Mouse (Mus musculus) cerebellum, postnatal 14 days (tissue): ENCODE measurements around the gene Zfand3.
A peak's percentile ranks its signal among the peaks of the same experiment; 100 is the strongest.

Experiments
- DNase-seq, 2 experiments: peaks; one replicate each; pipeline ENCODE4 v3.0.0; 2021; ENCODE audit warnings: mixed read lengths in 2 of 2

Zfand3 gene

DNA sequence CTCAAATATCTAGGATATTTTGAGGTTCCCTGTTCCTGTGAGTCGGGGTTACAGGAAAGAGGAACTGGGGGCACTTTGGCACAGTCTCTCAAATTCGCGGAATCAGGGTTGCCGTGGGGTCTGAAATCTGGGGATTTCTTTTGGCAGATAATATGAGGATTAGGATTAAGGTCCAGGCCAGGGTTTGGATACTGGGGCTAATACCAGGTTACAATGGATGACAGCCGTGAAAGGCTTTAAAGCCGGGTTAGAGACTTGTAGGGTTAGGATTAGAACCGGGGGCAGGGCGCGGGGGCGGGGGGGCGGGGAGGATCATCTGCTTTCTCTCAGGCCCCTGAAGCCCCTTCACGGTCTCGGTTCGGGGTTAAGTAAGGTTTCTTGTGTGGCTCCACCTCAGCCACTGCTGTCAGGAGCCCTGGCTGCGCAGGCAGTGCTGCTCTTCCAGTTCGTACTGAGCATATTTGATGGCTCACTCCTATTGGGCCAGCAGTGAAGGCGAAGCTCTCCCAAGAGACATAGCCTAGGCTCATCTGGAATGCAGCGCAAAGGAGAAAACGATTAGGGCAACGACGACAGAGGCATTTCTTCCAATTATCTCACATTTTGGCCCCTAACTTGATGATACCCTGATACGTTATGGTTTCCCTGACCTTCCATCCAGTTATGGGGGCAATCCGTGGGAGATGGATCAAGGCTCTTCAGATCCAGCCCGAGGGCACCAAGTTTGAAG, 5.8 kb upstream of the Zfand3 start:
- DNase-seq = no peak

GRCm38 (mm10) chr17:30005103-30005443, 540 bp downstream of the Zfand3 start:
- no peak for DNase-seq

- DNase-seq = peak; percentile 57 to 61
These were observed 963 bp downstream of the Zfand3 start for GRCm38 (mm10) chr17:30005451-30005941.

DNA sequence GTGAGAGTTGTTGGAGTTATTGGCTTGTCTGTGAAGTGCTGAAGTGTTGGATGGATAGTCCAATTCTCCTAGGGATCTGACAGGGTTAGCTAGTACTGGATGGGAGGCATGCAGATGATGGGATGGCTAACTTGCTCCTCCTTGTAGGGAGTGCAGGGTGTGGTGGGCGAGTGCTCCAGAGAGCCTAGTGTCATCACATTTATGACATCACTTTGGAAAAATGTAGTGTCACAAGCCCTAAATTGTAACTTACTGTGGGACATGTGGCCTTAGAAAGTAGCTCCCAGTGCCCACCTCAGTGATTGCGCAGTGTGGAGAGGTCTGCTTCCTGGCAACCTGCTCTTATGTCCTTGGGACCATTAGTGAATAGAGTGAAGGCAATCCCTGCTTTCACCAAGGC, 2.3 kb downstream of the Zfand3 start:
- DNase-seq = no peak

GRCm38 (mm10) chr17:30007883-30008282, 3.4 kb downstream of the Zfand3 start:
- DNase-seq = no peak

GRCm38 (mm10) chr17:30008392-30008791, 3.9 kb downstream of the Zfand3 start:
- DNase-seq = no peak

GRCm38 (mm10) chr17:30014660-30015059, 10.1 kb downstream of the Zfand3 start:
- no peak for DNase-seq

DNA sequence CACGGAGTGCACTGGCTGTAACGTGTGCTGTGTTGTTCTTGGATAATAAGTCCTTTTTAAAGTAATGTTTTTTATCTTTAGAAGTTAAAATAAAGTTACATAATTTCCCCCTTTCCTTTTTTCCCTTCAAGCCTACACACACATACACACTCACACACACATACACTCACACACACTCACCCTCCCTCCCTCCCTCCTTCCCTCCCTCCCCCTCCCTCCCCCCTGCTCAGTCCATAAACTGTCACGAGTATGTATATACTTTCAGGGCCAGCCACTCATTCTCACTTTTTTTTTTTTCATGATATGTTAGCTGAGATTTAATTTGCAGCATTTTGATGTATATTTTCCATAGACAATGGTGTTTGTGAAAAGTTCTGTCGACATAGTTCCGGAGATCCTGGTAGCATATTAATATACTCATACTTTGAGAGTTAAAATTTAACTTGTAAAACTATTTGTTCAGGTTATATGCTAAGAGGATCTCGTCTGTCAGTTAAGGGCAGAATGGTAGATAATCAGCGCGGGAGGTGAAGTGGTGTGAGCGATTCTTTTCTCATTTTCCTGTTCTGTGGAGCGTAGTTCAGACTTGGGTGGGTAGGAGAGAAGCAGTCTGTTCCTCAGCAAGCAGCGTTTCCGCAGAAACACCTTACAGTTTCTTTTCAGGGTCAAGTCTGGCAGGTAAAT, 14.5 kb downstream of the Zfand3 start:
- DNase-seq = no peak

DNA sequence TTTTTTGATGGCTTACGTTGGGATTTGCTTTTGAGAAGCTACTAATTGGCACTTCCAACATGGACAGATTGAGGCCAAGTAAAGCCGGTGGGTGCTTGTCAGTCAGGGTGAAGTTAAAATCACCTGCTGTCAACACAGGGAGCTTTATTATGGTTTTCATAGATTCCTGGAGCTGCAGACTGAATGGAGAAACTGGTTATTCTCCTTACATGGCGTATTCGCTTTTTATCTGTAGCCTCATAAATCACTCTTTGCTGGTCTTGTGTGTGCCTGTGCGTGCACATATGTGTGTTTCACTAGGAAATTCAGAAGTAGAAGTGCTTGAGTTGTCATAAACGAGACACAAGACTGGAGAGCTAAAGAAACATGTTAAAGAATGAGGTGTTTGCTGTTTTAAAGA, 15.4 kb downstream of the Zfand3 start:
- no peak for DNase-seq

DNA sequence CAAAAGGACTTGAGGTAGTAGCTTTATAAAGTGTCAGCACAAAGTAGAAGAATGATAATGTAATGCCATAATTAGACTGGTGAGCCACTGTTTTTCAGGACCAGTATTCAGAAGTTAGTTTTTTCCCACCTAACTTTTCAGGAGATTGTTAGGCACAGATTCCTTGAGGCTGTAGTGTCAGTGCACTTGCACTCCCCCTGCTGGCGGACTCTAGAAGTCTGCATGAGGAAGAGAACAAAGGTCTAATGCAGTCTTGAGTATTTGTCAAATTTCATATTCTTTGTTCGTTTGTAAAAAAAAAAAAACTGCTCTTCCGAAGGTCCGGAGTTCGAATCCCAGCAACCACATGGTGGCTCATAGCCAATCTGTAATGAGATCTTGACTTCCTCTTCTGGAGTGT, 20.1 kb downstream of the Zfand3 start:
- DNase-seq = peak; percentile 87 to 88

GRCm38 (mm10) chr17:30026617-30027016, 22.1 kb downstream of the Zfand3 start:
- DNase-seq = peak; percentile 67 to 75

GRCm38 (mm10) chr17:30027343-30028029, 23.0 kb downstream of the Zfand3 start:
- DNase-seq = peak; percentile 34 to 39

- DNase-seq = no peak
These were observed 25.2 kb downstream of the Zfand3 start for GRCm38 (mm10) chr17:30029633-30030226.

GRCm38 (mm10) chr17:30032796-30033195, 28.3 kb downstream of the Zfand3 start:
- peak; percentile 30 to 60 for DNase-seq

DNA sequence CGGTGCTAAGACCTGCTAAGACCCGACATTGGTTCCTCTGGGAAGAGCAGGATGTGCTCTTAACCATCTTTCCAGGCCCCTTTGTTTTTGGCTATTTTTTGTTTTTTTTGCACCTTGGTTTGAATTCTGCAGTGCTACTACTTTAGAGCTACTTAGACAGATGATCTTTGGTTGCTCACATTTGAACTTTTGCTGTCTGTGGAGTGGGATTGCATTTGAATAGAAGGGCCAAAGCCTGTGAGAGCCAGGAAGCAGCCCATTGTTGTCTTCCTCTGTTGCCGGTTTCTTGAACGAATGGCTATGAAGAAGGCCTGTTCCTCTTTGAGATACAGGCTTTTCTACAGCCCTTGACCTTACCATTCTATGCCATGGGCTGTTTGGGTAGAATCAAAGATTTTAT, 29.5 kb downstream of the Zfand3 start:
- no peak for DNase-seq

DNA sequence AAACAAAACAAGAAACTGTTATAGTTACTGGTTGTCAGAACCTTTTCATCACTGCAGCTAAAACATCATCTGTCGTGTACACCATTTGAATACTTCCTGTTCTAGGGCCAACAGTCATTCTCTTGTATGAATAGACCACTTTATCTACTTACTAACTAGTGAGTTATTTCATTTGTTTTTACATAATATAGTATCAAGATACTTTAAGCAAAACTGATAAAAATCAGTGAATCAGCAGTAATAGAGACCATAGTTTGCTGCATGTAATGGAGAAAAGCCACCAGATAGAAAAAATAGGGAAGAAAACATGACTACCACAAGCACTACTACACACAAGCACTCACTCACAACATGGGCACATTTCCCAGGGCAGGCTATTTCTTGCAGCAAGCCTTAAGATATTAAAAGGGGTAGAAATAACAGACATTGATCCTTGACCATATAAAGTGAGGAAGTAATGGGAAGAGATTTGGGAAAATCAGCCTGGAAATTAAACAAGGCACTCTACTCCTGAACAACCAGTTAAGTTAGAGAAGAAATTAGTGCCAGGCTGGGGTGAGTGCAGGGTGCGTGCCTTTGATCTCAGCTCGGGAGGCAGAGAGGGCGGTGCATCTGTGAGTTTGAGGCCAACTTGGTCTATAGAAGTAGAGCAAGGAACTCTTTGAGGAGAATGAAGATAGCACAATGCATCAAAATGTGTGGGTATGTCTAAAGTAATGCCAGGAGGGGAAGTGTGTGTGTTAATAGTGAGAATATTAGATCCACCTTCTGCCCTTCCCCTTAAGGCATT, 30.9 kb downstream of the Zfand3 start:
- DNase-seq = no peak

DNA sequence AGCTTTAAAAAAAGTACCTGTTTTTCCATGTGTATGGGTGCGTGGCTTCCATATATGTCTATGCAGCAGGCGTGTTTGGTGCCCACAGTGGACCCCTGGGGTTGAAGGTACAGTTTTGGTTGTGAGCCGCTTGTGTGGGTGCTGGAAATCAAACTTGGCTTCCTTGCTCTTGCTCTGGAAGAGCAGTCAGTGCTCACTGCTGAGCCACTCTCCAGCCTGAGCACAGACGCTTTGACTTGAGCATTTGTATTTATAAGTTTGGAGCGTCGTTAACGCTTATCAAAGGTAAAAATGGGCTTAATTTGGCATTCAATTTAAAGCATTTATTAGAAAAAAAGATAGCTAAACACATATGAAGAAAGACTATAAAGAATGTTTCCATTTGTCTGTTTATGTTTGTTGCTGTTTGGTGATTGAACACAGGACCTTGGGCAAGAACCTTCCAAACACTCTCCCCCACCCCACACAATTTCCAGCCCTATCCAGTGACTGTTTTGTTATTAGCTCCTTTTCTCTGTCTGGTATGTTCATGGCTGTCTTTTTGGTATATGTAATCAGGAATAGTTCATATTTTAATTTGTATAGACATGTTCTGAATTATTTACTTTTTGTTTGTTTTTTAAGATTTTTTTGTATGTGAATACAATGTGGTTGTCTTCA, 38.8 kb downstream of the Zfand3 start:
- DNase-seq = no peak

- DNase-seq = no peak
These were observed 40.6 kb downstream of the Zfand3 start for GRCm38 (mm10) chr17:30045181-30045580.

- no peak for DNase-seq
These were observed 42.1 kb downstream of the Zfand3 start for GRCm38 (mm10) chr17:30046654-30047053.

DNA sequence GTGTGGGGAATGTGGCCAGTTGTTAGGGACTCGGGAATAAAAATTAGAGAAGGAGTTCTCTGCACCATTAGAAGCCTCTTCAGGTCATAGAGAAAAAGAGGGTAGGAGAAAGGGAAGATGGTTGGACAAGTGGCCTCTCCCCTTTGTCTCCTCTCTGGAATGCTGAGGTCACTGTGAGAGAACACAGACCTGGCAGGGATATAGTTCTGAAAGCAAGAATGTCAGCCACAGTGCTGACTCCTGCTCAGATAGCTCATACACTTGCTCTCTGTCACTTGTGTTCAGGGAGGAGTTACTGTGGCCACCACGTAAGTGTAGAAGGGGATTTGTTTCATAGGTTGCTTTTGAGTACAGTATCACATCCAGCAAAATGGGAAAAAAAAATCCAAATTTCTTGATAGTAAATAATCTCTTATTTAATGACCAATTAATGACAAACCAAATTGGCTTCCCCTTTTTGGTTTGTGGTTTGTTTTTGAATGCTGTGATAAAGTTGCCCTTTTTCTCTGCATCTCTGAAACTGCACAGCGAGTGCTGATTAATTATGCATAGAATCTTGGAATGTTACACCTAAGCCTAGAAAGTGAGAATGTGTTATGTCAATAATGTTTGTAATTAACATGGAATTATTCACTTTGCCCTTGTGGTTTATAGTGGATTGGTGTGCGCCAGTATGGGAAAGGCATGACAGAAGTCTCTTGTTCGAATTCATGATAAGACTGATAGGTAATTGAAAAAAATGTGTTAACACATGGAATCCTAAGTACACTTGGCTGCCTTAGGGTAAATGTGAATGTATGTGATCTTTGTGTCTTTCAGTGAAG, 47.2 kb downstream of the Zfand3 start:
- DNase-seq = no peak

DNA sequence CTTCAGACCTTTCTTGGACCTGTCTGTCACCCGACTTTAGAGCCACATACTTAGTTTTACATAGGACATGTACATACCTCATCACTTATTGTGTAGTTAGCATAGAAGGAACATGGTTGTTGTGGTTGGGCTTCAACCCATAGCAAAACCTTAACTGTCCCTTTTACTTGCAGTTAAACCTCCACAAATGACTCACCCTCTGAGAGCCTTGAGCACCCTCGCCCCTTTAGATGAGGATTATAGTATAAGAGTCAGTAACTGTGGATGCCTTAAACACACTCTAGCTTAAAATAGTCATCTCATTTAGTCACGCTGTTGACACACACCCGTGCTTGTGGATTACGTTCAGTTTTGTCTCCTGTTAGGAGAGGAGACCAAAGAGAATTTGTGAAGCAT, 47.8 kb downstream of the Zfand3 start:
- no peak for DNase-seq
